Mouse (Mus musculus) cerebellum, adult 18-20 months (tissue): ENCODE results near the gene Cfp.

Experiments
- DNase-seq, 2 experiments: peaks; one replicate each; pipeline ENCODE4 v3.0.0; 2021

Gene Cfp

GRCm38 (mm10) chrX:20931364-20931763, at the start of gene Cfp:
TSS of gene Cfp (minus strand) at chrX:20931555.
- DNase-seq: no peak

DNA sequence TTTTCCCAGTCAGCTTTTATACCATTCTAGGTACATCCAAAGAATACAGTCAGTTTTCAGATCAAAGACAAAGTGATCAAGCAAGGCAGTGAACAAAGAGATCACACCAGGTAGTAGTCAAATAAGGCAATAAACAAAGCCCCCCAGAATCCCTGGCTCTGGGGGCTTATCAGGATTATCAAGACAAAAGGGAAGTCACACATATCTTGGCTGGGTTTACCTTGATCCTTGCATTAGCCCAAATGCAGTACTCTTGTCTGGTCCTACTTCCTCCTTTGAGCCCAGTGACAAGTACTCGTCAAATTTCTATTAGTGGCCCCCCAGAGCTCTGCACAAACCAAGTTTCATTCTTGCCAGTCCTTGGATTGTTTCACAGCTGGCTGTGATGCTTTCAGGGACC, 49.5 kb upstream of the Cfp start:
- no peak for DNase-seq

- DNase-seq: peak; percentile 88 to 90
These were observed 30.4 kb upstream of the Cfp start, which contains the start of gene Uxt for GRCm38 (mm10) chrX:20961477-20962378. TSS of gene Uxt (minus strand) at chrX:20962017.

DNA sequence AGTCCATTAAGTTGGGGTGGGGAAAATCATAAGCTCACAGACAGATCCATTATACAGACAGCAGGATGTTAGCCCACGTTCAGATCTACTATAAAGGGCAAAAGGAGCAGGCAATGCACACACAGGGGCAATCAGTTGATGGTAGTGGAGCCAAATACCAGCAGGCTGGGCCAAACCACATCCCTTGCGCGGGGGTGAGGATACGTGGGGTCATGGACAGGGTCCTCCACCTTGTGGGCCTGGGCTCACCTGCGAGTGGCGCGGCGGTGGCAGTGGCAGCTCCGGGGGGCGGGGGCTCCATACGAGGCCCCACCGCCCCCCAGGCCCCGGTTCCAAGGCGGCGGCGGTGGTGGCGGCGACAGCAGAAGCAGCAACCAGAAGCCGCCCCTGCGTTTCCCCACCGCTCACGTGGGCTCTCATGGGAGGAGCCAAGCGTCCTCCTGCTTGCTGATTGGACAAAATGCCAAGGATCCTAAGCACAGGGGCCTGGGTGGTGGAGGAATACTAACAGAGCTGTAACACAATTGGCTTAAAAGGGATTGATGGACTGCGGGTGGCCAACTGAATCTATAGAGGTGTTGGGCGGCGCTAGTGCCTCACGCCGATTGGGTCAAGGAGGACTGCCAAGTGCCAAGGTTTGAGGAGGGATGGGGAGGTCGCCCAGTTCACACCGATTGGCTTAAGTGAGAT, 19.0 kb upstream of the Cfp start, which contains the start of gene Elk1:
Gene Elk1 (minus strand): TSS at position 418 of the 690 bp plus-strand sequence.
- peak; percentile 78 to 88 for DNase-seq

- DNase-seq: peak; percentile 66
These were observed 14.7 kb upstream of the Cfp start for GRCm38 (mm10) chrX:20946055-20946454.

GRCm38 (mm10) chrX:20931963-20932362, 608 bp upstream of the Cfp start:
- no peak for DNase-seq

GRCm38 (mm10) chrX:20929859-20930258, 1.5 kb downstream of the Cfp start:
- DNase-seq: no peak

GRCm38 (mm10) chrX:20924976-20925375, 6.4 kb downstream of the Cfp start:
- no peak for DNase-seq

DNA sequence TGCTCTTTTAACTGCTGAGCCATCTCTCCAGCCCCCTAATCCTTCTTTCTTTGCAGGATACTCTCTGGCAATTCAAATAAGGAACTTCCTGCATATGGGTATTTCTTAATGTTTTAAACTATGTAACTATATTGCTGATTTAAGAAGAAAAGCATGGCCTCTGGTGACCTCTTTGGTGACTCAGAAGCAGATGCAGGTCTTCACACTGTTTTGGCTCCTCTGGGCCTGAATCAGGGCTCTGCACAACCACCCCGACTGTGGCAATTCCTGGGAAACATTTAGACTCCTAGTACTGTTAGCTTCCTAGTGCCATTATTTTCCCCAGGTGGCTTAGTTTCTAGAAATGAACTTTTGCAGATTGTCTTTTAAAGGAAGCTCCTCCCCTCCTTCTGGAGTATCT, 7.8 kb downstream of the Cfp start:
- DNase-seq: no peak

- DNase-seq: no peak
These were observed 10.0 kb downstream of the Cfp start for GRCm38 (mm10) chrX:20921366-20921765.

GRCm38 (mm10) chrX:20920844-20921364, 10.5 kb downstream of the Cfp start, which contains the start of gene Syn1:
TSS of gene Syn1 (minus strand) at chrX:20921004.
- peak; percentile 87 to 91 for DNase-seq

DNA sequence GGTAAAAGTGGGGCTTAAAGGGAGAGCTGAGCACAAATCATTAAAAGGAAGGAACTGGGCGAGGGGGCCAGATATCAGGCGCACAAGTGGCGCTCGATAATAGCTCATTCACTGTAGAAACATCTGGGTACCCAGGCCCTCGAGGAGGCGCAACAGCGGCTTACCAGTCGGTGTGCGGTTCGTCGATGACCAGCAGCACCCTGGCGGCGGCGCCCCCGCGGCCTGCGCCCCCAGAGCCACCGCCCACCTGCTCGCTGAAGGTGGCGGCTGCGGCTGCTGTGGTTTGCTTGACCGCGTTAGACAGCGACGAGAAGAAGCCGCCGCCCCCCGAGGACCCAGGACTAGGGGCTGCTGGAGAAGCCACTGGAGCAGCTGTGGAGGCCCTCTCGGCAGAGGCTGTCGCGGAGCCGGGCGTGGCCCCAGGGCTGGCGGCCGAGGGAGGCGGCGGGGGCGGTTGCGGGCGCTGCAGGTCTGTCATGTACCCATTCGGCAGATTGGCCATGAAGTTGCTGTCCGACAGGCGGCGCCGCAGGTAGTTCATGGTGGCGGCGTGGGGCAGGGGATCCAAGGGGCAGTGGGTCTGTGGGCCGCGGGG, 11.0 kb downstream of the Cfp start:
- no peak for DNase-seq

GRCm38 (mm10) chrX:20915075-20915474, 16.3 kb downstream of the Cfp start:
- no peak for DNase-seq

DNA sequence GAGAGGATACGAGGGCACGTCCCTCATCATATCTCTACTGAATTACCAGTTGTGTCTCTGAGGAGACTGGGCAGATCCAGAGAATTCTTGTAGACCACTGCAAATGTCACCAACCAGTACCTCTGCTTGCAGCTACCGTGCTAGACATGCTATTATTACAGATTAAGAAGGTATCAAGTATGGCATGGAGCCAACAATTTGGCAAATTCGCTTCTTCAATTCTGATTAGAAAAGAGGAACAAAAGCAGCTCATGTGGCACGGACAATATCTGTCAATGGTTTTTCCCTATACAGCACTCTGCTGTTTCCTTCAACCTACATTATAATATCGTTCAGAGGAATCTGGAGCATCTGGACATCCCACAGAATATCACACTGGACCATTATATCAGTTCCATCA, 17.6 kb downstream of the Cfp start:
- DNase-seq: no peak

DNA sequence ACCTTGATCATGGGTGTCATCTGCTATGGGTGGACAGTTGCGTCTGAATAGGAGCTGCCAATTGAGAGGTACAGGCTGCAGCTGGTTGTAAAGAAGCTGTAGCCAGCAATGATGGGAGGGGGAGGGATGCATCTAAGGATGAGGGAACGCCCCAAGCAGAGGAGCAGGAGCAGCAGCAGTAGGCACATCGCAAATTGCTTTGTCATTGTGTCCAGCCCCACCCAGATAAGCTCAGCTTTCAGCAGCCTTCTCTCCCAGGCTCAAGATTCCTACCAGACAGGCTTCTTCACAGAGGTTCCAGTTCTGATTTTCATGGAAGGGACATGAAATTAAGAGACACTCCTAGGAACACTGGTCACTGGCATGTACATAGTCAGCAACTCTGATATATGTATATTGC, 21.3 kb downstream of the Cfp start:
- no peak for DNase-seq
